Mouse (Mus musculus) hindbrain, embryonic 16.5 days (tissue): ENCODE data around the gene Efhb. TPM values are rescaled to one million over a fixed set of nuclear protein-coding genes. Genes with fewer than 3 reads are reported as not detected.

Experiments used
- ATAC-seq: fragments of 200-750 bp; cut with Nextera tagmentation; 2 replicates; pipeline ENCODE4 v1.8.0; 2017; ENCODE audit warnings: moderate TSS enrichment, moderate library complexity
- H3K27ac ChIP-seq: fragments of 300-500 bp; sonication (generic); 2 replicates; pipeline ENCODE4 v1.5.1; 2014; ENCODE audit warnings: low read depth, mild to moderate bottlenecking, control low read depth, low read length, moderate library complexity
- H3K27me3 ChIP-seq: fragments of 300-500 bp; sonication (generic); replicated peaks from 2 replicates; pipeline ENCODE4 v1.6.1; 2014; ENCODE audit warnings: low read length; ENCODE audit not compliant: control insufficient read depth, insufficient read depth
- H3K36me3 ChIP-seq: fragments of 300-500 bp; sonication (generic); 2 replicates; pipeline ENCODE4 v1.6.1; 2014; ENCODE audit warnings: mild to moderate bottlenecking, low read length, moderate library complexity, mixed read lengths; ENCODE audit not compliant: control insufficient read depth, insufficient read depth
- H3K4me1 ChIP-seq: fragments of 300-500 bp; sonication (generic); 2 replicates; pipeline ENCODE4 v1.6.1; 2014; ENCODE audit warnings: low read depth, low read length; ENCODE audit not compliant: control insufficient read depth, insufficient read depth
- H3K4me2 ChIP-seq: fragments of 300-500 bp; sonication (generic); 2 replicates; pipeline ENCODE4 v1.6.1; 2014; ENCODE audit warnings: mild to moderate bottlenecking, low read length, control low read depth, moderate library complexity
- H3K4me3 ChIP-seq: fragments of 300-500 bp; sonication (generic); 2 replicates; pipeline ENCODE4 v1.5.1; 2014; ENCODE audit warnings: mild to moderate bottlenecking, low read length, control low read depth, moderate library complexity
- H3K9ac ChIP-seq: fragments of 300-500 bp; sonication (generic); 2 replicates; pipeline ENCODE4 v1.6.1; 2014; ENCODE audit warnings: low read depth, mild to moderate bottlenecking, control low read depth, low read length, moderate library complexity
- H3K9me3 ChIP-seq: fragments of 300-500 bp; sonication (generic); 2 replicates; pipeline ENCODE4 v1.6.1; 2014; ENCODE audit warnings: mild to moderate bottlenecking, low read length, moderate library complexity; ENCODE audit not compliant: control insufficient read depth
- WGBS: fragments of 180-500 bp; shearing (Covaris S2); extraction: QIAGEN DNeasy Blood & Tissue Kit; methylation state at CpG from one replicate; pipeline ENCODE4 v1.1.7; 2014; 5-methylcytosine and 5-hydroxymethylcytosine counted together
- polyA plus RNA-seq: library from polyadenylated mRNA; unstranded; fragments of >200 nt; fragmentation: Nextera tagmentation; extraction: Ambion mirVana; gene quantifications from 2 replicates; pipeline ENCODE4 v1.2.1, GENCODE M21; 2015

Efhb gene
- 0.80 and 1.3 TPM in 2 replicates for polyA plus RNA-seq

- H3K27me3 ChIP-seq = no peaks in the 10 kb centered on the region
- peak within 1 kb of the TSS; percentile 51 for H3K4me3 ChIP-seq
- H3K9ac ChIP-seq = peak within 1 kb of the TSS; percentile 59
- H3K9me3 ChIP-seq = no peaks in the 10 kb centered on the region
- 0 out of 2 replicates have a peak within 1 kb of the TSS, but pooled peaks have one; percentile 44 for H3K27ac ChIP-seq
- peaks cover 6% of the 10 kb centered on the region for H3K4me1 ChIP-seq
- peak; percentile 98 for ATAC-seq
- WGBS = 20% methylated on average over 26 of the region's 26 CpGs
- peak within 1 kb of the TSS; percentile 88 for H3K4me2 ChIP-seq
- H3K36me3 ChIP-seq = no peaks in the 10 kb centered on the region
Measured at GRCm38 (mm10) chr17:53462603-53463495, at the start of gene Efhb. Efhb (minus strand) TSS chr17:53463321.

- Histone ChIP-seq H3K27me3 (no peaks in the 10 kb centered on the region), H3K9ac (no peak overlapping the region), H3K27ac (no peak overlapping the region), H3K4me2 (no peak overlapping the region), H3K9me3 (no peaks in the 10 kb centered on the region), H3K36me3 (peaks cover 4% of the 10 kb centered on the region; the same call in 1 of the 2 replicates), H3K4me1 (no peaks in the 10 kb centered on the region), H3K4me3 (no peak overlapping the region)
- 79% methylated on average over 2 of the region's 2 CpGs for WGBS
- ATAC-seq = 0 out of 2 replicates have a peak, but pooled peaks have one; percentile 45
Measured at GRCm38 (mm10) chr17:53512311-53512951, 49.3 kb upstream of the Efhb start.

- Histone ChIP-seq H3K27me3 (no peaks in the 10 kb centered on the region), H3K4me2 (no peak overlapping the region), H3K36me3 (peaks cover 19% of the 10 kb centered on the region), H3K4me3 (no peak overlapping the region), H3K4me1 (no peaks in the 10 kb centered on the region), H3K9ac (no peak overlapping the region), H3K27ac (no peak overlapping the region), H3K9me3 (no peaks in the 10 kb centered on the region)
- no peak for ATAC-seq
- WGBS = 96% methylated on average over 2 of the region's 2 CpGs
Measured at GRCm38 (mm10) chr17:53502966-53503365, 39.8 kb upstream of the Efhb start.

- H3K9me3 ChIP-seq = no peaks in the 10 kb centered on the region
- no peak overlapping the region for H3K4me2 ChIP-seq
- ATAC-seq = no peak
- H3K4me3 ChIP-seq = no peak overlapping the region
- H3K4me1 ChIP-seq = no peaks in the 10 kb centered on the region
- H3K27ac ChIP-seq = no peak overlapping the region
- no peak overlapping the region for H3K9ac ChIP-seq
- no peaks in the 10 kb centered on the region for H3K27me3 ChIP-seq
- H3K36me3 ChIP-seq = peaks cover 10% of the 10 kb centered on the region
- 95% methylated on average over 1 of the region's 1 CpGs for WGBS
Measured at GRCm38 (mm10) chr17:53489007-53489378, 25.9 kb upstream of the Efhb start.

GRCm38 (mm10) chr17:53488291-53489006 lies 25.3 kb upstream of the Efhb start:
- H3K9me3 ChIP-seq = no peaks in the 10 kb centered on the region
- H3K36me3 ChIP-seq = peaks cover 10% of the 10 kb centered on the region
- WGBS = 95% methylated on average over 4 of the region's 4 CpGs
- no peaks in the 10 kb centered on the region for H3K4me1 ChIP-seq
- no peak for ATAC-seq
- no peak overlapping the region for H3K9ac ChIP-seq
- H3K4me2 ChIP-seq = no peak overlapping the region
- no peaks in the 10 kb centered on the region for H3K27me3 ChIP-seq
- no peak overlapping the region for H3K4me3 ChIP-seq
- no peak overlapping the region for H3K27ac ChIP-seq

GRCm38 (mm10) chr17:53480433-53480832 lies 17.3 kb upstream of the Efhb start:
- 56% methylated on average over 7 of the region's 7 CpGs for WGBS
- Histone ChIP-seq H3K27me3 (no peaks in the 10 kb centered on the region), H3K4me2 (peak overlapping the region; percentile 85), H3K36me3 (peaks cover 4% of the 10 kb centered on the region), H3K9me3 (no peaks in the 10 kb centered on the region), H3K4me1 (peaks cover 18% of the 10 kb centered on the region), H3K27ac (no peak overlapping the region), H3K9ac (peak overlapping the region; percentile 96), H3K4me3 (peak overlapping the region; percentile 100)
- no peak for ATAC-seq

GRCm38 (mm10) chr17:53479604-53480041 lies 16.5 kb upstream of the Efhb start:
- H3K4me2 ChIP-seq = peak overlapping the region; percentile 85
- H3K36me3 ChIP-seq = peaks cover 4% of the 10 kb centered on the region; the same call in 1 of the 2 replicates
- H3K27me3 ChIP-seq = no peaks in the 10 kb centered on the region
- peak overlapping the region; percentile 100 for H3K4me3 ChIP-seq
- peaks cover 18% of the 10 kb centered on the region for H3K4me1 ChIP-seq
- WGBS = 0% methylated on average over 19 of the region's 33 CpGs
- no peaks in the 10 kb centered on the region for H3K9me3 ChIP-seq
- peak overlapping the region; percentile 96 for H3K9ac ChIP-seq
- peak overlapping the region; percentile 100 for H3K27ac ChIP-seq
- no peak; the same call in 1 of the 2 replicates for ATAC-seq

GRCm38 (mm10) chr17:53478858-53479603 lies 15.9 kb upstream of the Efhb start, which contains the start of gene Rab5a:
Rab5a (plus strand) TSS chr17:53479234.
- under 1% methylated on average over 70 of the region's 82 CpGs for WGBS
- H3K27me3 ChIP-seq = no peaks in the 10 kb centered on the region
- H3K9me3 ChIP-seq = no peaks in the 10 kb centered on the region
- peak within 1 kb of the TSS; percentile 85 for H3K4me2 ChIP-seq
- peak; percentile 98 for ATAC-seq
- peaks cover 18% of the 10 kb centered on the region for H3K4me1 ChIP-seq
- H3K27ac ChIP-seq = peak within 1 kb of the TSS; percentile 100
- peak within 1 kb of the TSS; percentile 96 for H3K9ac ChIP-seq
- no peaks in the 10 kb centered on the region for H3K36me3 ChIP-seq
- peak within 1 kb of the TSS; percentile 100 for H3K4me3 ChIP-seq
